In genomic region chr11:4987487-4987852, GRCm38 (mm10) we compare ENCODE assay signal across 9 mouse cellular contexts. TPM values are rescaled to one million over a fixed set of nuclear protein-coding genes. Genes with fewer than 3 reads are reported as not detected.
A peak's percentile ranks its signal among the peaks of the same experiment; 100 is the strongest.
DNase-seq lines count a peak whose midpoint lies in the region; ATAC-seq and TF ChIP-seq lines count a peak whose summit lies in the region.
"Had no signal": no experiment of that assay in that cellular context is flagged by ENCODE, and none has a peak within 500 bp of the region (broad histone marks: within the 10 kb centered on the region; RNA-seq: fewer than 3 reads in every experiment).

No protein-coding gene starts in this region.

- no peak for TF ChIP-seq POLR2A in small intestine, adult 2 months (IDR thresholded peaks at IDR 0.05; ENCODE audit: low read depth, low read length)

- DNase-seq in lung, postnatal 4 days = no peak
- DNase-seq in frontal cortex, postnatal 14 days (ENCODE audit: low spot score in 2 of 2) = no peak
- no peak for DNase-seq in frontal cortex, postnatal 25 days (ENCODE audit: low spot score in 2 of 2)
- DNase-seq in frontal cortex, postnatal 10 days (ENCODE audit: low spot score in 2 of 2) = no peak
- DNase-seq: lung, postnatal 14 days had no signal

- H3K4me3 ChIP-seq in lung, embryonic 16.5 days (ENCODE audit: low read length) = peak overlapping the region; percentile 74
- H3K4me3 ChIP-seq in limb, embryonic 12.5 days (replicated peaks) = peak overlapping the region; percentile 75
- H3K4me3 ChIP-seq in small intestine, adult 2 months (ENCODE audit: low read depth, low read length) = peak overlapping the region; percentile 93

- H3K4me2 ChIP-seq in lung, embryonic 16.5 days (ENCODE audit: low read depth, low read length) = peak overlapping the region; percentile 80
- H3K4me2 ChIP-seq in limb, embryonic 12.5 days = peak overlapping the region; percentile 89

- H3K27ac ChIP-seq in lung, embryonic 16.5 days (ENCODE audit: low read length) = no peak overlapping the region
- no peak overlapping the region for H3K27ac ChIP-seq in limb, embryonic 12.5 days
- H3K27ac ChIP-seq in small intestine, adult 2 months (ENCODE audit: insufficient read depth, low read depth, low read length) = peak overlapping the region; percentile 70

- no peaks in the 10 kb centered on the region for H3K9me3 ChIP-seq in lung, embryonic 16.5 days (ENCODE audit: control insufficient read depth, low read length)
- H3K9me3 ChIP-seq in limb, embryonic 12.5 days = no peaks in the 10 kb centered on the region

- H3K36me3 ChIP-seq in lung, embryonic 16.5 days (ENCODE audit: control insufficient read depth, insufficient read depth, low read length) = no peaks in the 10 kb centered on the region
- peaks cover 11% of the 10 kb centered on the region; the same call in 1 of the 2 replicates for H3K36me3 ChIP-seq in limb, embryonic 12.5 days
- H3K36me3 ChIP-seq in small intestine, adult 2 months (ENCODE audit: control insufficient read depth, insufficient read depth, low read length) = peaks cover 12% of the 10 kb centered on the region

- no peaks in the 10 kb centered on the region for H3K27me3 ChIP-seq in lung, embryonic 16.5 days (ENCODE audit: control insufficient read depth, insufficient read depth, low read depth, low read length)
- peaks cover 20% of the 10 kb centered on the region for H3K27me3 ChIP-seq in limb, embryonic 12.5 days
- no peaks in the 10 kb centered on the region for H3K27me3 ChIP-seq in small intestine, adult 2 months (ENCODE audit: control insufficient read depth, insufficient read depth, low read length)

- TF ChIP-seq CTCF in small intestine, adult 2 months (IDR thresholded peaks at IDR 0.05; ENCODE audit: extremely low read depth, insufficient read length, insufficient replicate concordance, low read depth, low read length) = no peak

- 44% methylated on average over 11 of the region's 11 CpGs for WGBS in lung, embryonic 16.5 days
- 58% methylated on average over 11 of the region's 11 CpGs for WGBS in limb, embryonic 12.5 days
- 20% methylated on average over 11 of the region's 11 CpGs for WGBS in small intestine, adult 2 months

- H3K4me1 ChIP-seq in lung, embryonic 16.5 days (replicated peaks; ENCODE audit: control insufficient read depth, insufficient read depth, low read length) = peaks cover 6% of the 10 kb centered on the region; the same call in 1 of the 2 replicates
- peaks cover 13% of the 10 kb centered on the region for H3K4me1 ChIP-seq in limb, embryonic 12.5 days (replicated peaks)
- peaks cover 16% of the 10 kb centered on the region for H3K4me1 ChIP-seq in small intestine, adult 2 months (ENCODE audit: control insufficient read depth, insufficient read depth, insufficient read length, low read length)

- ATAC-seq in lung, embryonic 16.5 days (ENCODE audit: low read depth) = 0 out of 2 replicates have a peak, but pooled peaks have one; percentile 7
- ATAC-seq in erythroblast, adult 5-6 weeks (replicated peaks; ENCODE audit: low FRiP score, poor library complexity, severe bottlenecking) = peak; percentile 41
- no peak for ATAC-seq in limb, embryonic 12.5 days (ENCODE audit: insufficient number of reproducible peaks, insufficient read depth, low FRiP score, low TSS enrichment, low read depth)

- peak overlapping the region; percentile 71 for H3K9ac ChIP-seq in lung, embryonic 16.5 days (ENCODE audit: low read length)
- H3K9ac ChIP-seq in limb, embryonic 12.5 days (replicated peaks) = peak overlapping the region; percentile 75

RNA-seq across cellular contexts. Expression of gene Ap1b1, which starts 0.8 kb away (rescaled TPM):
- polyA plus RNA-seq in lung, embryonic 16.5 days (2015; fragmentation: Nextera tagmentation; extraction: Ambion mirVana) = 46.0 and 48.3 TPM in 2 replicates
- 20.4 and 23.0 TPM in 2 replicates for total RNA-seq in erythroblast, adult 5-6 weeks (2015; ENCODE audit: low replicate concordance)
- total RNA-seq in erythroblast, adult 5-6 weeks (2017; ENCODE audit: low replicate concordance) = 53.6 and 106 TPM in 2 replicates
- polyA plus RNA-seq in limb, embryonic 12.5 days (2016; fragmentation: Nextera tagmentation; extraction: Ambion mirVana) = 48.8 and 54.8 TPM in 2 replicates
- polyA plus RNA-seq in small intestine, adult 2 months (2012; rRNA removed) = 55.8 and 96.1 TPM in 2 replicates

RNA-seq across cellular contexts. Expression of gene Nefh, which starts 39.6 kb away (rescaled TPM):
- 0.26 TPM in 2 replicates for polyA plus RNA-seq in lung, embryonic 16.5 days (2015; fragmentation: Nextera tagmentation; extraction: Ambion mirVana)
- 0.77 and 3.1 TPM in 2 replicates for total RNA-seq in erythroblast, adult 5-6 weeks (2015; ENCODE audit: low replicate concordance)
- total RNA-seq in erythroblast, adult 5-6 weeks (2017; ENCODE audit: low replicate concordance) = 0.70 and 1.8 TPM in 2 replicates
- polyA plus RNA-seq in limb, embryonic 12.5 days (2016; fragmentation: Nextera tagmentation; extraction: Ambion mirVana) = 0.19 and 0.27 TPM in 2 replicates
- 0.19 and 0.27 TPM in 2 replicates for polyA plus RNA-seq in small intestine, adult 2 months (2012; rRNA removed)
